In genomic region chr1:172179102-172179501, GRCm38 (mm10) we compare ENCODE assay signal across 26 mouse cellular contexts. TPM values are rescaled to one million over a fixed set of nuclear protein-coding genes. Genes with fewer than 3 reads are reported as not detected.
A peak's percentile ranks its signal among the peaks of the same experiment; 100 is the strongest.
DNase-seq lines count a peak whose midpoint lies in the region; ATAC-seq lines count a peak whose summit lies in the region.
"Had no signal": no experiment of that assay in that cellular context is flagged by ENCODE, and none has a peak within 500 bp of the region (broad histone marks: within the 10 kb centered on the region; RNA-seq: fewer than 3 reads in every experiment).

No protein-coding gene starts in this region.

- H3K27ac ChIP-seq in heart, embryonic 11.5 days (ENCODE audit: low read depth, low read length) = no peak overlapping the region
- H3K27ac ChIP-seq: heart, embryonic 10.5 days; hindbrain, embryonic 13.5 days; kidney, postnatal 0 days; liver, embryonic 14.5 days had no signal

- H3K9me3 ChIP-seq in heart, embryonic 11.5 days (replicated peaks; ENCODE audit: control insufficient read depth, low read length) = no peaks in the 10 kb centered on the region
- H3K9me3 ChIP-seq: heart, embryonic 10.5 days; hindbrain, embryonic 13.5 days had no signal

- H3K4me2 ChIP-seq in heart, embryonic 11.5 days = no peak overlapping the region
- H3K4me2 ChIP-seq: hindbrain, embryonic 13.5 days; midbrain, embryonic 11.5 days had no signal

- no peak for ATAC-seq in heart, embryonic 11.5 days (replicated peaks; ENCODE audit: insufficient number of reproducible peaks, low FRiP score, low TSS enrichment)
- ATAC-seq: activated CD4-positive, CD25-positive, alpha-beta regulatory T cell, adult 4 months; forebrain, embryonic 14.5 days; intestine, embryonic 16.5 days; midbrain, embryonic 16.5 days had no signal

- no peaks in the 10 kb centered on the region for H3K27me3 ChIP-seq in heart, embryonic 11.5 days (ENCODE audit: control insufficient read depth, insufficient read depth, low read length)
- H3K27me3 ChIP-seq: CH12.LX; hindbrain, embryonic 13.5 days had no signal

- DNase-seq in cerebellum, postnatal 14 days = peak; percentile 41 to 46
- DNase-seq in cerebellum, adult 11-12 months = no peak
- DNase-seq in heart, adult 11 months = peak; percentile 90
- DNase-seq in kidney, postnatal 4 days = peak; percentile 22 to 37
- DNase-seq in kidney, adult 11 months = no peak
- DNase-seq in 416B (ENCODE audit: low read depth) = peak; percentile 39
- no peak for DNase-seq in ovary, adult 18-20 months (ENCODE audit: low spot score)
- DNase-seq: adrenal gland, adult 2 months; adrenal gland, postnatal 36 days; heart, postnatal 4 days; liver; lung, postnatal 10 days; right cerebral cortex, adult 18-20 months; spleen, adult 18-20 months; thymus, postnatal 14 days had no signal

- H3K4me3 ChIP-seq in heart, embryonic 11.5 days (ENCODE audit: low read depth, low read length) = no peak overlapping the region
- H3K4me3 ChIP-seq: heart, embryonic 10.5 days; hindbrain, embryonic 13.5 days had no signal

- peaks cover 28% of the 10 kb centered on the region for H3K36me3 ChIP-seq in heart, embryonic 11.5 days (ENCODE audit: control insufficient read depth, insufficient read depth, low read length)

- WGBS in heart, embryonic 11.5 days (ENCODE audit: insufficient replicate concordance) = 75% methylated on average over 7 of the region's 7 CpGs

- H3K4me1 ChIP-seq in heart, embryonic 11.5 days (ENCODE audit: control insufficient read depth, insufficient read depth, low read length) = peaks cover 2% of the 10 kb centered on the region; the same call in 1 of the 2 replicates
- H3K4me1 ChIP-seq: hindbrain, embryonic 13.5 days had no signal

- H3K9ac ChIP-seq in heart, embryonic 11.5 days (ENCODE audit: low read depth, low read length) = no peak overlapping the region
- H3K9ac ChIP-seq: hindbrain, embryonic 13.5 days; liver, embryonic 14.5 days had no signal

RNA-seq across cellular contexts. Expression of gene Pea15a, which starts 27.5 kb away (rescaled TPM):
- 121 and 147 TPM in 2 replicates for polyA plus RNA-seq in heart, embryonic 11.5 days (2014; fragmentation: Nextera tagmentation; extraction: Ambion mirVana)

RNA-seq across cellular contexts. Expression of gene Dcaf8, which starts 31.2 kb away (rescaled TPM):
- 85.4 and 105 TPM in 2 replicates for polyA plus RNA-seq in heart, embryonic 11.5 days (2014; fragmentation: Nextera tagmentation; extraction: Ambion mirVana)

RNA-seq across cellular contexts. Expression of gene Casq1, which starts 40.6 kb away (rescaled TPM):
- 205 and 230 TPM in 2 replicates for polyA plus RNA-seq in heart, embryonic 11.5 days (2014; fragmentation: Nextera tagmentation; extraction: Ambion mirVana)
- polyA plus RNA-seq: activated CD4-positive, CD25-positive, alpha-beta regulatory T cell, adult 4 months had no signal

RNA-seq across cellular contexts. Expression of gene Pex19, which starts 52.5 kb away (rescaled TPM):
- polyA plus RNA-seq in heart, embryonic 11.5 days (2014; fragmentation: Nextera tagmentation; extraction: Ambion mirVana) = 120 and 139 TPM in 2 replicates

Comparison
In these comparisons a context has a peak if more than half of its experiments do, and no peak if none do; other contexts are left out.
1. DNase-seq: peak in cerebellum, postnatal 14 days (2 of 2), heart, adult 11 months (single experiment), kidney, postnatal 4 days (2 of 2) and 416B (single experiment); none in cerebellum, adult 11-12 months (single experiment), kidney, adult 11 months (single experiment) and ovary, adult 18-20 months (single experiment).